Mouse (Mus musculus) small intestine, adult 2 months (tissue): ENCODE data around the gene Kcns1. TPM values are rescaled to one million over a fixed set of nuclear protein-coding genes. Genes with fewer than 3 reads are reported as not detected.

Source experiments
- H3K27ac ChIP-seq: fragments of 200-500 bp; 2 replicates; pipeline ENCODE4 v1.5.1; 2012; ENCODE audit warnings: low read depth, low read length, control low read depth, inconsistent platforms; ENCODE audit not compliant: insufficient read depth
- H3K27me3 ChIP-seq: fragments of 200-500 bp; 2 replicates; pipeline ENCODE4 v1.6.1; 2012; ENCODE audit warnings: mild to moderate bottlenecking, moderate library complexity, low read length, inconsistent platforms; ENCODE audit not compliant: control insufficient read depth, insufficient read depth
- H3K36me3 ChIP-seq: fragments of 200-500 bp; 2 replicates; pipeline ENCODE4 v1.6.1; 2012; ENCODE audit warnings: mild to moderate bottlenecking, low read length, control low read depth, inconsistent platforms; ENCODE audit not compliant: control insufficient read depth, insufficient read depth
- H3K4me1 ChIP-seq: fragments of 200-500 bp; 2 replicates; pipeline ENCODE4 v1.6.1; 2012; ENCODE audit warnings: low read length, inconsistent platforms, mixed read lengths; ENCODE audit not compliant: control insufficient read depth, insufficient read depth, insufficient read length
- H3K4me3 ChIP-seq: fragments of 200-500 bp; 2 replicates; pipeline ENCODE4 v1.5.1; 2012; ENCODE audit warnings: low read depth, mild to moderate bottlenecking, control low read depth, inconsistent platforms, low read length, moderate library complexity
- CTCF ChIP-seq: fragments of 200-500 bp; IDR thresholded peaks from 2 replicates; pipeline ENCODE4 v1.5.1; 2012; ENCODE audit warnings: low read depth, mild to moderate bottlenecking, control low read depth, inconsistent platforms, low read length, moderate library complexity, mixed read lengths; ENCODE audit not compliant: insufficient replicate concordance, insufficient read length; ENCODE audit errors: extremely low read depth
- POLR2A ChIP-seq: fragments of 200-500 bp; IDR thresholded peaks from 2 replicates; pipeline ENCODE4 v1.6.1; 2012; ENCODE audit warnings: low read depth, mild to moderate bottlenecking, control low read depth, inconsistent platforms, low read length, moderate library complexity
- WGBS: fragments of 180-500 bp; shearing (Covaris S2); methylation state at CpG from one replicate; pipeline ENCODE4 v1.1.7; 2018; 5-methylcytosine and 5-hydroxymethylcytosine counted together
- polyA plus RNA-seq: library from polyadenylated mRNA; depleted of rRNA; stranded (reverse); fragments of >200 nt; gene quantifications from 2 replicates; pipeline ENCODE4 v1.2.3, GENCODE M21; 2012

The Kcns1 gene
- polyA plus RNA-seq, 1 experiment, result 0.25 TPM

DNA sequence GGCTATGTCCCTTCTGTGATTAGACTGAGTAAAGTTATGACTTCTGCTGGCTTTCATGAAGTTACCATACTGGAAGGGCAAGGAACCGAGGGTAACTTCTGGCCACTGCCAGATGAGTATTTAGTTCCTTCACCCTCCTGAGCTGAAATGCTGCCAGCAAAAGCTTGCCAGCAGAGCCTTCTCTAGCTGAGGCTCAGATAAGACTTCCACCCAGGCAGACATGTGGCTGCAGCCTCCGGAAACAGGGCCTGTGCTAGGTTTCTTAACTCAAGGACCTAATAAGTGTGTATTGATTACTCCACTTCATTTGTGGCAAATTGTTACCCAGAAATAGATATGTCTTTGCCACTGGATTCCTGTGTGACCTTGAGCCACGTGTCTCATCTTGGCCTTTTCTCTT lies 2.5 kb upstream of the Kcns1 start:
- Histone ChIP-seq H3K36me3 (no peaks in the 10 kb centered on the region), H3K27ac (no peak overlapping the region), H3K4me3 (no peak overlapping the region), H3K4me1 (peaks cover 2% of the 10 kb centered on the region; the same call in 1 of the 2 replicates), H3K27me3 (peaks cover 32% of the 10 kb centered on the region)
- WGBS, result 36% methylated on average over 3 of the region's 3 CpGs
- TF ChIP-seq POLR2A (no peak), CTCF (no peak)

- Histone ChIP-seq H3K36me3 (no peaks in the 10 kb centered on the region), H3K4me3 (no peak overlapping the region), H3K27ac (no peak overlapping the region), H3K4me1 (peaks cover 4% of the 10 kb centered on the region; the same call in 1 of the 2 replicates), H3K27me3 (peaks cover 43% of the 10 kb centered on the region)
- WGBS, result 8% methylated on average over 11 of the region's 11 CpGs
- TF ChIP-seq CTCF (no peak), POLR2A (no peak)
These were observed 587 bp downstream of the Kcns1 start for GRCm38 (mm10) chr2:164170326-164170725.

- no peak overlapping the region for H3K27ac ChIP-seq
- 11% methylated on average over 42 of the region's 42 CpGs for WGBS
- TF ChIP-seq CTCF (no peak), POLR2A (no peak)
- no peak overlapping the region; the same call in 1 of the 2 replicates for H3K4me3 ChIP-seq
- H3K4me1 ChIP-seq, result peaks cover 4% of the 10 kb centered on the region; the same call in 1 of the 2 replicates
- no peaks in the 10 kb centered on the region for H3K36me3 ChIP-seq
- H3K27me3 ChIP-seq, result peaks cover 43% of the 10 kb centered on the region
These were observed 2.4 kb downstream of the Kcns1 start for GRCm38 (mm10) chr2:164168571-164168946.

DNA sequence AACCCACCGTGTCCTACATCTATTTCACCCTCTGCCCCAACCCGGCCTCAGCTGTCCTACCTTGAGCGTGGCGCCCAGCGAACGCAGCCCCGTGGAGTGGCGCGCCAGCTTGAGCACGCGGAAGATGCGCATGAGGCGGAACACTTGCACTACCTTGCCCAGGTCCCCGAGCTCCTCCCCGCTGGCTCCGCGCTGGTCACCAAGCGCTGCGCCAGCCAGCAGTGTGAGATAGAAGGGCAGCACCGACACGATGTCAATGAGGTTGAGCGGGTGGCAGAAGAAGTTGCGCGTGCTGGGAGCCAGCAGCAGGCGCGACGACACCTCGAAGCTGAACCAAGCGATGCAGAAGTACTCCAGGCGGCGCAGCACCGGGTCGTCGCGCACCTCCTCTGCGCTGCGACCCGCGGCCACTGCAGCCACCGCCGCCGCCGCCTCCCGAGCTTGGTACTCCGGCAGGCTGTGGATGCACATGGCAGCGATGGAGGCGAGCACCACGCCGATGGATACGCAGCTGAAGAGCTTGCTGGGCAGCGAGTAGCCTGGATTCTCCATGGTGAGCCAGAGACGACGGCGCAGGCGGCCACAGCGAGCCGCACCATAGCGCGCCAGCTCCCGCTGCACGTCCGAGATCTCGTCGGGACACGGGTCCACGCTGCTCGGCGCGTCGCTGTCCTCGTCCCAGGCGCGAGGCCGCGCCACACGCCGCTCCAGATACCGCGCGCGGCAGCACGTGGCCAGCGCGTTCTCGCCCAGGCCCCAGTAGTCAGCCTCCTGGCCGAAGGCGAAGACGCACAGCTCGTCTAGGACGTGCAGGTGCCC lies 3.0 kb downstream of the Kcns1 start:
- Histone ChIP-seq H3K36me3 (no peaks in the 10 kb centered on the region), H3K4me3 (no peak overlapping the region; the same call in 1 of the 2 replicates), H3K4me1 (peaks cover 4% of the 10 kb centered on the region; the same call in 1 of the 2 replicates), H3K27me3 (peaks cover 40% of the 10 kb centered on the region), H3K27ac (no peak overlapping the region)
- WGBS, result 15% methylated on average over 90 of the region's 90 CpGs
- TF ChIP-seq CTCF, result no peak
- TF ChIP-seq POLR2A, result no peak

DNA sequence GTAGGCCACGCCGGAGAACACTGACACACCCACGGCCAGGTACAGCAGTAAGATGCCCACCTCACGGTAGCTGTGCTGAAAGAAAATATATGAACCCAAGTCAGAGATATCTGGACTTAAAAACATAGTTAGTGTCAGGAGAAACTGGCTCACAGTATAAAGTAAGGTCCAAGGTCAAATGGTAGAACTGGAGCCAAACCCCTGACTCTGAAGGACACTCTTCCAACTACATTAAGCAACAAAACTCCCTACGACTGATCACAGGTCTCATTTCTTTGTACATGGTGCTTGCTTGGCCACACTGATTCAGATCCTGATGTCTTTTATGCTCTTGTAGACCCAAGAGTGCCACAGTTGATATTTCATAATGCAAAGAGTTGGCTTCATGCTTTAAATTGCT lies 6.0 kb downstream of the Kcns1 start:
- TF ChIP-seq CTCF (no peak), POLR2A (no peak)
- Histone ChIP-seq H3K27ac (no peak overlapping the region), H3K27me3 (peaks cover 19% of the 10 kb centered on the region), H3K4me3 (no peak overlapping the region), H3K4me1 (peaks cover 4% of the 10 kb centered on the region; the same call in 1 of the 2 replicates), H3K36me3 (no peaks in the 10 kb centered on the region)
- 79% methylated on average over 5 of the region's 5 CpGs for WGBS

- no peaks in the 10 kb centered on the region for H3K27me3 ChIP-seq
- H3K4me1 ChIP-seq, result no peaks in the 10 kb centered on the region
- no peaks in the 10 kb centered on the region for H3K36me3 ChIP-seq
- 69% methylated on average over 11 of the region's 11 CpGs for WGBS
- TF ChIP-seq CTCF (no peak), POLR2A (no peak)
- H3K27ac ChIP-seq, result no peak overlapping the region
- no peak overlapping the region for H3K4me3 ChIP-seq
These were observed 9.3 kb downstream of the Kcns1 start for GRCm38 (mm10) chr2:164161515-164162055.

DNA sequence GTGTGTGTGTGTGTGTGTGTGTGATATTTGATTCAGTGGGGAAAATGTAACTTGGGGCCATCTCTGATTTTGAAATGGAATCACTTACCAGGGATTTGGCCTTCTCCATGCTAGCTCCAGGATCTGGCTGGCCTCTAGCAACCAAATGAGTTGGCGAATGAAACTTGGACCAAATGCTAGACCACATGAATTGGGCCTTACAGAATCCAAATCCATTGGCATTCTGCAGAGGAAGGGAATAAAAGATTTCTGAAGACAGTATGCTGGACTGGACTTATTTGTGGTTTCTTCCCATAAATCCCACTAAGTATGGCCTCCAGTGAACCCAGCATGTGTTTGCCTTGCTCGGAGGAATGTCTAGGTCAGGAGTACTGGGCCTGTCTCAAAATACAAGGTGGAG lies 12.1 kb downstream of the Kcns1 start:
- no peaks in the 10 kb centered on the region for H3K27me3 ChIP-seq
- no peak overlapping the region for H3K4me3 ChIP-seq
- H3K27ac ChIP-seq, result no peak overlapping the region
- H3K36me3 ChIP-seq, result peaks cover 2% of the 10 kb centered on the region; the same call in 1 of the 2 replicates
- WGBS, result 90% methylated on average over 2 of the region's 2 CpGs
- no peaks in the 10 kb centered on the region for H3K4me1 ChIP-seq
- TF ChIP-seq CTCF (no peak), POLR2A (no peak)
